Mouse (Mus musculus) inflammation-experienced regulatory T-cells, adult 6 months (primary cell): ENCODE measurements around the gene Trim16. TPM values are rescaled to one million over a fixed set of nuclear protein-coding genes. Genes with fewer than 3 reads are reported as not detected.

Experiments used
- polyA plus RNA-seq, 3 experiments: library from polyadenylated mRNA; unstranded; fragments of 100-300 nt; shearing (Covaris generic); gene quantifications; one replicate each; pipeline ENCODE4 v1.2.1; 2017

The Trim16 gene
- polyA plus RNA-seq, 3 experiments from 2014 or later, result 6.4 to 14.6 (median 8.6) TPM

Other genes with a start within 250 kb of the Trim16 start
- gene Trpv2, start 245.7 kb upstream of the Trim16 start, polyA plus RNA-seq, result 100 to 1,000 TPM in 1 of 3 experiments, 10 to 100 TPM in 2; 73.0 to 108 (median 73.7) TPM
- gene Lrrc75a, start 171.7 kb upstream of the Trim16 start, polyA plus RNA-seq, result 1 to 10 TPM; 1.8 to 2.6 (median 2.1) TPM
- 10 to 100 TPM; 33.7 to 47.7 (median 38.7) TPM for gene Mmgt2, start 171.6 kb upstream of the Trim16 start, polyA plus RNA-seq
- gene Zfp287, start 88.3 kb upstream of the Trim16 start, polyA plus RNA-seq, result 10 to 100 TPM; 17.7 to 24.7 (median 18.9) TPM
- gene Gm10428, start 67.1 kb upstream of the Trim16 start, polyA plus RNA-seq, result not detected
- gene Zfp286, start 30.8 kb upstream of the Trim16 start, polyA plus RNA-seq, result 1 to 10 TPM in 2 of 3 experiments, under 1 TPM in 1; 0.48 to 7.7 (median 6.0) TPM
- 10 to 100 TPM in 2 of 3 experiments, 1 to 10 TPM in 1; 1.5 to 20.2 (median 15.8) TPM for gene Fbxw10, start 26.8 kb downstream of the Trim16 start, polyA plus RNA-seq
- 10 to 100 TPM; 57.5 to 81.6 (median 63.6) TPM for gene Tvp23b, start 59.2 kb downstream of the Trim16 start, polyA plus RNA-seq
- gene Cdrt4, start 131.0 kb downstream of the Trim16 start, polyA plus RNA-seq, result not detected
- gene Tekt3, start 241.4 kb downstream of the Trim16 start, polyA plus RNA-seq, result not detected